Mouse (Mus musculus) ovary, adult 2 months (tissue): ENCODE measurements around the gene Gstp2. TPM values are rescaled to one million over a fixed set of nuclear protein-coding genes. Genes with fewer than 3 reads are reported as not detected.

ENCODE experiments used
- polyA plus RNA-seq: library from polyadenylated mRNA; depleted of rRNA; stranded (reverse); fragments of >200 nt; gene quantifications from 2 replicates; pipeline ENCODE4 v1.2.3, GENCODE M21; 2012; rRNA removed

Gstp2 gene
- 19.2 and 19.7 TPM in 2 replicates for polyA plus RNA-seq

DNA sequence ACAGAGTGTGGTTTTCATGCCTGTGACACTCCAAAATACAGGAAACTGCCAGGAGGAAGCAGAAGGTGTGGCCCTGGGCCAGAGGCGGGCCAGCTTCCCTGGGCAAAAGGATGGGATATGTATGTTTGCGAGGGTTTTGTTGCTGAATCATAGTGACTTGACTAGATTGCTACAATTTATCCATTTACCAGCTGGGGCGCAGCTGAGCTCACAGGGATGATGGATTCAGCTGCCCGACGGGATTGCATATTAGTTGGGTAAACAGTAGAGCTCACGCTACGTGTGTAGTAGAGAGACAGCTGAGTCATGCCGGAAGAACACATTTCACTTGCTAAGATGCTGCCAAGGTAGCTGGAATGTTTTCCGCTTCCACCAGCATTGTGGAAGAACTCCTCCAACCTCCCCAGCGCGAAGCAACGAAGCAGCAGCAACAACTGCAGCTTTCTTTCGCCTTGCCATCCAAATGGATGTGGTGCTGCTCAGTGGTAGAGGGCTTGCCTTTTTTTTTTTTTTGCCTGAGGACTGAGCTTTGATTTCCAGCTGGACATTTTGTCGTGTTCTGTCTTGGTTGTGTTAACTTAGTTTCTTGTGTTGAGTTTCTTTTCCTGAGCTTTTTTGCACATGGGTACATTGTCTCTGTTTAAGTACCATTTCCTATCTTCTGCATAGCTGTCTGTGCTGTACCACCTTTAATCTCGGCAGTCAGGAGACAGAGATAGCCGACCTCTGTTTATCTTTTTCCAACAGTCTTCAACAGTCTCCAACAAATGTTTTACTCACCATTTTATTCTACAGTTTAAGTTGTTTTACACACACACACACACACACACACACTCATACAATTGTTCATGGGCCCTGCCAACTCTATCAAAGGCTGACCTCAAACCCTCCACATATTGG is at the start of gene Gstp2:
TSS of gene Gstp2 (minus strand) at position 58 of the 900 bp plus-strand sequence.

DNA sequence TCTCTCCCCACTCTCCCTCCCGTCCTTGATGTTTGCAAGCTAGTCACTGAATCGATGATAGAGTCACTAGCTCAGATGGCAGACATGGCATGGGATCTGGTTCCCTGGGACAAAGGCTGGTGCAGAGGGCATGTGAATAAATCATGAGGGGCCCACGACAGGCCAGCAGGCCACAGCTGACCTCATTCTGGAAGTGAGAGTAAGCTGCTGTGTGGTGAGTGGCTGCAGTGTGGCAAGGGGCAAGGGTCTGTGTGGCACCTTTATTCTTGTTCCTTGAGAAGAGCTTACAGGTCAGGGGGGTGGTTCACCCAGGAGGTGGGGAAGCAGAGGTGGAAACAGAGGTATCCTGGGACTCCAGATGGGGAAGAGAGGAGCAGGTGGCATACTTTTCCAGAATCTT is 35.6 kb upstream of the Gstp2 start, which contains the start of gene Cabp2:
TSS of gene Cabp2 (plus strand) at position 185 of the 400 bp plus-strand sequence.

DNA sequence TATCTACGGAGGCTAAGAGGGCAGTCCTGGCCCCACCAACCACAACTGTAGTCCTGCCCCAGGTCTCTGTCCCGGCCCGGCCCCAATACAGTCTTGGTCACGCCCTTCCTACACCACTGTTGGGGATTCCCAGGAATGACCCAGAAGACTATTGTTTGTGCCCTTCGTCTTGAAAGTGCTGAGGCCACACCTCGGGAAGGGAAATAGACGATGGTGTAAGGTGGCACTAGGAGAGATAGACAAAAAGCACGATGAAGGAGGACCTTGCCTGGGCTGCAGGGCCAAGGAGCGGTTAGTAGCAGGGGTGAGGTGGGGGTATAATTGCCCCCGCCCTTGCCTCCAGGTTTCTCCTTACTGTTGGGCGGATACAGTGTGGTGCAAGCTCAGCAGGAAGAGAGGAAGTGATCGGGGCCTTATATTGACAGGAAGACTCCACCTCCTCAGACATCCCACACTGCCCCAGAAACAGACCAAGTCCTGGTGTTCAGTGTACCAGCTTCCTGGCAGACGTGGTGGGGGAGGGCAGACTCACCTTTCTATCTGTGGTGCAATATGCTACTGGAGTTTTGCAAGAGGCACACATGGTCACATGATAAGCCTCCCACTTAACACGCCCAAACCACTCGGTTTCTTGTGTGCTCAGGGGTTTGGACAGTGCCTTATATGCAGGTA is 13.4 kb upstream of the Gstp2 start, which contains the start of gene Gstp3:
TSS of gene Gstp3 (minus strand) at position 501 of the 672 bp plus-strand sequence.

DNA sequence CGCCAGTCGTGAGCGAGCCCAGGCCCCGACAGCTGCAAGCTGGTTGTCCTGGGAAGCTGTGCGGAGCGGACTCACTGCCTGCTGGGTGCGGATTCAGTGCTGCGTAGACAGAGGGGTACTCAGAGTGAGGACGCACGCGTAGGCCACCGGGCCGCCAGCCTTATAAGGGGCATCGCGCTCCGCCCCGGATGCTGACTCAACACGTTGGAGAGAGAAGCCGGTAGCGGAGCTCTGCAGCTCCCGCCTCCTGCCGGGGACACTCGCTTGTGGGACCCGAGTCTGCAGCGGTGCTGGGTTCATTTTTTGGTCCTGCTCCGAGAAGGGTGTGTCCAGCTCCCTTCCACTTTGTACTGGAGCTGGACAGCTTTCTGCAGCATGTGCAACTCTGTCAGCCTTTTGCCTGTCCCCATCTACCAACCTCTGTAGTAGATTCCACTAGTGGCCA is 8.0 kb downstream of the Gstp2 start, which contains the start of gene Gstp1:
TSS of gene Gstp1 (minus strand) at position 198 of the 445 bp plus-strand sequence.

DNA sequence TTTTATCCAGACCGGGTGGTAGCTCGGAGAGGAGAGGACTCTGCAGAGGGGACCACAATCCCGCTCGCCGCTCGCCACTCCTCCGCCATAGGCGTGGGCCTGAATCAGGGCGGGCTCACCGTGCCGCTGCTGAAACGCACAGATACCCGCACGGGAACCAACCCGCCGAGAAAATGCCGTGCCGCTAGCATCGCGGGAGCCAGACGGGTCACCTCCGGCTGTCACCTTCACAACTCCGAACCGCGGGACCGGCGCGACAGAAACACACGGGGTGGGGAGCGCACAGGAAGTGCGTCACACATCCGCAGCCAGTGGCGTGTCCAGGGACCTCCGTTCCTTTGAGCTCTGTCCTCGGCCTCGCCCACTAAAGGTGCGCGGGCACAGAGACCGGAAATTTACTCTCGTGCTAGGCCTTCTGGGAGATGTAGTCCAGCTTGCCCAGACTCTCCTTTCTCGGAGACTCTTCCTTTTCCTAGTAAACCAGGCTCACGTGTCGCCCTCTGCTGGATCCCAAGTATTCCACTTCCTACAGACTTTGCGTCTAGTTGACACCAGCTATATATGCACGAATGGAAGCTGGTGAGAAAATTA is 33.3 kb downstream of the Gstp2 start, which contains the start of gene Ndufv1:
TSS of gene Ndufv1 (minus strand) at position 375 of the 591 bp plus-strand sequence.

DNA sequence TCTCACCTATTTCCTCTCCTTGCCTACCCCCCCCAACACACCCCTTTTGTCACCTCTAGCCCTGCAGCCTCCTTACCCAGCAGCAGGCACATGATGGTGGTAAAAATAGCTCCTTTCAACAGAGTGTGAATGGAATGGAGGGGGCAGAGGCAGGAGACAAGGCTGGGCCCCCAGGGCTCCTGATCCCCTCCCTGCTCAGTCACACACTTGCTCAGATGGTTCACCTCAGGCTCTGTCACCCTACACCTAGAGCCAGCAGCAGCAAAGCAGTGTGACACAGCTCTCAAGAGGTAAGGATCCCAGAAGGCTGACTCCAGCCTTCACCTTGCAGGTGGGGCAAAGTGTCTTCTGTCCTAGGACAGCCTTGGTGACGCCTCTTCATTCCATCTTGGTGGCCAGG is 42.7 kb downstream of the Gstp2 start, which contains the start of gene Doc2g:
TSS of gene Doc2g (plus strand) at position 202 of the 400 bp plus-strand sequence.

DNA sequence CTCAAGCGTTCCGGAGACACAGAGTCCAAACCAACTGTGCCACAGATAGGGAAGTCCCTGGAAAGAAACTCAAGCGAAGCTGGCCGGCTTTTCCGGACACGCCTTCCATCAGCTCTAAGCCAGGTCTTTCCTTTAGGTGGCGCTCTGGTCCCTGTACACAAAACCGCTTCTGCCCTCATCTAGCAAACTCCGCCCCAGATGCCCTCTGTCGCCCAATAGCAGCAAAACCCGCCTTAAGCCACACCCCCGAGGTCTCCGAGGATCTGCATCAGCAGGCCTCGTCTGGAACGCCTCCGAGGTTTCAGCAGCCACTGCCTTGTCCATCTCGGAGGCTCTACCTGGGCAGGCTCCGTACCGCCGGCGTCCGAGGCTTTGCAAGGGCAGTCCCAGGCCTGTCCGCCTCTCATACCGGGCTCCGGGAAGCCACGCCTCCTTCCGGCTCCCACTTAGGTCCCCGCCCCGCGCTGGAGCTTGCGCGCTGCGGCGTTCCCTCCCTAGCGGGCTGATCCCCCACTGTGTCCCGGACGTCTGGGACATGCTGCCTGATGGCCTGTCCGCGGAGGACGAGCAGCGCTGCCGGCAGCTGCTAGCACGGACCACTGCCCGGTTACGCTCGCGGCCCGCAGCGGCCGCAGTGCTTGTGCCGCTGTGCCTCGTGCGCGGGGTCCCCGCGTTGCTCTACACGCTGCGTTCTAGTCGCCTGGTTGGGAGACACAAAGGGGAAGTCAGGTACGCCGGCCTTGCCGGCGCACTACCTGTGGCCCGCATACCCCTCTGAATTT is 45.5 kb downstream of the Gstp2 start, which contains the start of the genes Nudt8 and Gm49405:
TSS of gene Nudt8 (plus strand) at position 462 of the 782 bp plus-strand sequence.
TSS of gene Gm49405 (plus strand) at position 508 of the 782 bp plus-strand sequence.

DNA sequence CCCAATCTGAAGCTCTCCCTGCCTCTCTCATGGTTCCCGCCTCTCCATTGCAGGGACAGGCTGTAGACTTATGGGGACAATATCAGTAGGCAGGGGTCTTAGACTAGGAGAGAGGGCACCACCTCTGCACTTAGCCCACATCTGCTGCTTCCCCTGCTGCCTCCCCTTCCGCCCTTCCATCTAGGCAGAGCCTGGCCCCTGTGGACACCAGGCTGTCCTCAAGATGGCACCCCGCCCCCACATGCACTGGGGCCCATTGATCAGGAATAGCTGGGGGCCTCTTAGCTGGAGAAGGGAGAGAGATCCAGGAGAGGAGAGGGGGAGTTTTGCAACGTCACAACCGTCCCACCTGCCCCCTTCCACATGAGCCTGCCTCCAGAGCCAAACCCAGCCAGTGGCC is 53.4 kb downstream of the Gstp2 start, which contains the start of gene Tbx10:
TSS of gene Tbx10 (plus strand) at position 337 of the 400 bp plus-strand sequence.

Other genes with a start within 250 kb of the Gstp2 start
- gene Chka, start 194.2 kb downstream of the Gstp2 start, polyA plus RNA-seq = 104 and 134 TPM in 2 replicates
- gene Tcirg1, start 138.9 kb downstream of the Gstp2 start, polyA plus RNA-seq = 201 and 237 TPM in 2 replicates
- 383 and 425 TPM in 2 replicates for gene Ndufs8, start 133.2 kb downstream of the Gstp2 start, polyA plus RNA-seq
- gene Aldh3b1, start 116.2 kb downstream of the Gstp2 start, polyA plus RNA-seq = 48.6 and 65.2 TPM in 2 replicates
- gene Unc93b1, start 110.8 kb downstream of the Gstp2 start, polyA plus RNA-seq = 181 and 196 TPM in 2 replicates
- gene Aldh3b3, start 87.4 kb downstream of the Gstp2 start, polyA plus RNA-seq = 0.06 and 0.22 TPM in 2 replicates
- 1.8 and 2.1 TPM in 2 replicates for gene Aldh3b2, start 73.7 kb downstream of the Gstp2 start, polyA plus RNA-seq
- gene Acy3, start 59.5 kb downstream of the Gstp2 start, polyA plus RNA-seq = 26.4 and 39.5 TPM in 2 replicates
- gene Tbx10, start 53.3 kb downstream of the Gstp2 start, polyA plus RNA-seq = not detected in 2 replicates
- gene Nudt8, start 45.4 kb downstream of the Gstp2 start, polyA plus RNA-seq = 21.4 and 31.4 TPM in 2 replicates
- 2.0 and 3.0 TPM in 2 replicates for gene Gm49405, start 45.4 kb downstream of the Gstp2 start, polyA plus RNA-seq
- gene Doc2g, start 42.7 kb downstream of the Gstp2 start, polyA plus RNA-seq = 14.7 and 15.3 TPM in 2 replicates
- gene Ndufv1, start 33.2 kb downstream of the Gstp2 start, polyA plus RNA-seq = 114 and 130 TPM in 2 replicates
- 602 and 633 TPM in 2 replicates for gene Gstp1, start 8.0 kb downstream of the Gstp2 start, polyA plus RNA-seq
- gene Gstp3, start 13.5 kb upstream of the Gstp2 start, polyA plus RNA-seq = 0.62 and 1.6 TPM in 2 replicates
- not detected in 2 replicates for gene Cabp2, start 35.6 kb upstream of the Gstp2 start, polyA plus RNA-seq
- 282 and 353 TPM in 2 replicates for gene Cdk2ap2, start 51.2 kb upstream of the Gstp2 start, polyA plus RNA-seq
- 140 and 151 TPM in 2 replicates for gene Pitpnm1, start 54.0 kb upstream of the Gstp2 start, polyA plus RNA-seq
- gene Aip, start 79.8 kb upstream of the Gstp2 start, polyA plus RNA-seq = 123 and 142 TPM in 2 replicates
- 0.10 and 0.18 TPM in 2 replicates for gene Gpr152, start 93.8 kb upstream of the Gstp2 start, polyA plus RNA-seq
- 0.06 TPM in 1 of 2 replicates, not detected in the other for gene Cabp4, start 98.0 kb upstream of the Gstp2 start, polyA plus RNA-seq
- gene Coro1b, start 102.6 kb upstream of the Gstp2 start, polyA plus RNA-seq = 376 and 395 TPM in 2 replicates
- 32.6 and 49.4 TPM in 2 replicates for gene Ptprcap, start 107.6 kb upstream of the Gstp2 start, polyA plus RNA-seq
- gene Rps6kb2, start 117.3 kb upstream of the Gstp2 start, polyA plus RNA-seq = 34.0 and 51.7 TPM in 2 replicates
- 11.3 and 12.2 TPM in 2 replicates for gene Carns1, start 129.5 kb upstream of the Gstp2 start, polyA plus RNA-seq
- 5.6 and 6.3 TPM in 2 replicates for gene Tbc1d10c, start 145.3 kb upstream of the Gstp2 start, polyA plus RNA-seq
- gene Ppp1ca, start 146.0 kb upstream of the Gstp2 start, polyA plus RNA-seq = 485 and 610 TPM in 2 replicates
- 28.8 and 35.2 TPM in 2 replicates for gene Rad9a, start 155.6 kb upstream of the Gstp2 start, polyA plus RNA-seq
- gene Clcf1, start 168.2 kb upstream of the Gstp2 start, polyA plus RNA-seq = 39.8 and 49.9 TPM in 2 replicates
- not detected in 2 replicates for gene AC109138.7, start 168.3 kb upstream of the Gstp2 start, polyA plus RNA-seq
- gene Pold4, start 185.9 kb upstream of the Gstp2 start, polyA plus RNA-seq = 79.9 and 81.1 TPM in 2 replicates
- 122 and 130 TPM in 2 replicates for gene Ssh3, start 223.2 kb upstream of the Gstp2 start, polyA plus RNA-seq
- gene Ankrd13d, start 237.1 kb upstream of the Gstp2 start, polyA plus RNA-seq = 15.7 and 17.4 TPM in 2 replicates